Mouse (Mus musculus): Measurements from ENCODE around the gene Gm1043.

Gm1043 gene

DNA sequence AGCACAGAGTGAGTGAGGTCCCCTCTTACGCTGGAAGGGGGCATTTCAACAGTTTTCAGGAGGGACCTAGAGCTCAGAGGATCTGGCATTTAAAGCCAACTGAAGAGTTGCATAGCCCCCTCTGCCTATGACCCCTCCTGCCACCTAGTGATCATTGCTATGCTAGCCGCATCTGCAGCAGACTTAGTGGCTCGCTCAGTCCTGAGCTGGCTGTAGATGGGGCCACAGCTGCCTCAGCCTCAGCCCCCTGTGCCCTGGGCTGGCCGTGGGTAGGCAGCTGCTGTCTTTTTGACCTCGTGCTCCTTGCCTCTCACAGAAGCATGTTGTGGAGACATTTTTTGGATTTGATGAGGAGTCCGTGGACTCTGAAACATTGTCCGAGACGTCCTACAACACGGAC, 32.0 kb downstream of the Gm1043 start:
- DNase-seq (ENCODE audit: low spot score) = no peak

GRCm38 (mm10) chr5:37118242-37118641, 33.1 kb downstream of the Gm1043 start:
- DNase-seq (ENCODE audit: low spot score) = no peak

GRCm38 (mm10) chr5:37121186-37121680, 36.1 kb downstream of the Gm1043 start:
- DNase-seq (ENCODE audit: low spot score) = no peak

DNA sequence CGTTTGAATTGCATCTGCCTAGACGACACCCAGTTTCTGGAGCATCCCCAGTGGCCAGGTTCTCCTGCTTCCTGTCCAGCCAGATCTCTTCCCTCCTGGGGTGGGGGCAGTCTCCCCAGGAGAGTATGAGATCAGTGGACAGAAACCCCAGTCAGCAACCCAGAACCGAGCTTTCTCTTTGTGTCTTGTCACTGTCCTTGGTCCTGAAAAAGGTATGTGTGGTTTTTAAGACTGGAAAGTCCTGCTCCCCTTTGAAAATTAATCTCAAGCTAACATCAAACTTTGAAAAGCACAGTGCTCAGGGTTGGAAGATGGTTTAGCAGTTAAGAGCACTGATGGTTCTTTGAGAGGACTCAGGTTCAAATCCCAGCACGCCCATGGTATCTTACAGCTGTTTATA, 46.7 kb downstream of the Gm1043 start:
- peak; percentile 54 for DNase-seq (ENCODE audit: low spot score)

DNA sequence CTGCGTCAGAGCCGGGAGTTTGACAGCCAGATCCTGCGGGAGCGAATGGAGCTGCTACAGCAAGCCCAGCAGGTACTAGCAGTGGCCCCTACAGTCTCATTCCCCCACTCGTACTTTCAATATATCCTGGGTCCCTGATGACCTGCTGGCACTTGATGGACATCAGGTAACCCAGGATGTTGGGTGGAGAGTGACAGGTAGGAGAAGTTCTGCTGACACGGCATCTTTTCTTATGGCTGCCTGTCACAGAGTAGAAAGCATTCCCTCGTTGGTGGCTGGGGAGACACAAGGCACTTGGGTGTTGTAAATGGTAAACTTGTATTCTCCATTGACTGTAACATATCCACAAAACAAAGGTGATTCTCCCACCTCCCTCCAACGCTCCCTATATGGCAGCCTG, 56.6 kb downstream of the Gm1043 start:
- DNase-seq (ENCODE audit: low spot score) = no peak

GRCm38 (mm10) chr5:37147536-37147935, 62.4 kb downstream of the Gm1043 start:
- peak; percentile 11 for DNase-seq (ENCODE audit: low spot score)

DNA sequence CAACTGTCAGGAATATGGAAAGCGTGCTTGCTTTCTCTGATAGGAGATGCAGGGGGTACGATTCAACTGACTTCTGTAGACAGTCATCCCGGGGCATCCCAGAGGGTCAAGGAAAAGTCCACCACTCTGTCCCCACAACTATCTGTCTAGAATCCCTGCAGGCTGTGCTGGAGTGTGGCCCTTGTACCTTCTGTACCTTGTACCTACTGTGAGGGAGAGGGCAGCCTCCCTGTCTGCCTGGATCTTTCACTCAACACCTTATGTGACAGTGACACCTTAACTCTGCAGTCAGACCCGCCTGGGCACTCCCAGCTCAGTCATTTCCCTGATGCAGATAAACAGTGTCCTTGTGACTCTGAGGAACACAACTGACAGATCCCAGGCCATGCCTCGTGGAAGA, 65.5 kb downstream of the Gm1043 start:
- no peak for DNase-seq (ENCODE audit: low spot score)

DNA sequence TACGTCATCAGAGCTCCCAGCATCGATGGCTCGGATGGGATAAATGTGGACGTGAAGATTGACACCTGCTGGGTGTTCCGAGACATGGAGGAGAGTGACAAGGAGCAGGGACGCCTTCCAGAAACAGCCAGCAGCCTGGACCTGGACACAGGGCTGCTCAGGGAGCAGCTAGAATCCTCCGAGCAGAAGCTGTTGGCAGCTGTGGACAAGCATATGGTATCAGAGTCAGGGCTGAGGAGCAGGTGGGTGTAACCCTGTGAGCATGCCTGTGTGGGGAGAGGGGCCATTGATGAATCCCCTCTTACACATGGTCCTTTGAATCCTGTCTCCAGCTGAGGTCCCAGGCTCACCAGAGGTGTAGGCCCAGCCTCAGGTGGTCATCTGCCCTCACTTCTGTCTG, 69.3 kb downstream of the Gm1043 start:
- DNase-seq (ENCODE audit: low spot score) = no peak

DNA sequence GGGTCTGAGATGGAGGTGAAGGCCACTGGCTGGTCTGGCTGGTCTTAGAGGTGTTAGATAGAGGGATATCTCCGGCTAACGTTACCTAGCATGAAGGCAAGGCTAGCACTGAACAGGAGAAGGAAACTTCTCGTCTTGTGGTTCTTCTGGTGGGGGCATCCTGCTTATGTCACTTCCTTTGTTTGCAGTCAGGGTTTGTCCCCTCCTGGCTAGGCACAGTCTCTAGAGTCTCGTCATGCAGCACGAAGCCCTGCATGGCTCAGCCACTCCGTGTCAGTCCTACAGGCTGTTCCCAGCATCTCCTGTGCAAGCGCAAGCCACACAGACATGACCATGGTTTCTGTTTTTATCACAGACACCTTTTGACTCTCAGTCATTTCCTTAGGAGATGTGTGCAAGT, 73.2 kb downstream of the Gm1043 start:
- no peak for DNase-seq (ENCODE audit: low spot score)

DNA sequence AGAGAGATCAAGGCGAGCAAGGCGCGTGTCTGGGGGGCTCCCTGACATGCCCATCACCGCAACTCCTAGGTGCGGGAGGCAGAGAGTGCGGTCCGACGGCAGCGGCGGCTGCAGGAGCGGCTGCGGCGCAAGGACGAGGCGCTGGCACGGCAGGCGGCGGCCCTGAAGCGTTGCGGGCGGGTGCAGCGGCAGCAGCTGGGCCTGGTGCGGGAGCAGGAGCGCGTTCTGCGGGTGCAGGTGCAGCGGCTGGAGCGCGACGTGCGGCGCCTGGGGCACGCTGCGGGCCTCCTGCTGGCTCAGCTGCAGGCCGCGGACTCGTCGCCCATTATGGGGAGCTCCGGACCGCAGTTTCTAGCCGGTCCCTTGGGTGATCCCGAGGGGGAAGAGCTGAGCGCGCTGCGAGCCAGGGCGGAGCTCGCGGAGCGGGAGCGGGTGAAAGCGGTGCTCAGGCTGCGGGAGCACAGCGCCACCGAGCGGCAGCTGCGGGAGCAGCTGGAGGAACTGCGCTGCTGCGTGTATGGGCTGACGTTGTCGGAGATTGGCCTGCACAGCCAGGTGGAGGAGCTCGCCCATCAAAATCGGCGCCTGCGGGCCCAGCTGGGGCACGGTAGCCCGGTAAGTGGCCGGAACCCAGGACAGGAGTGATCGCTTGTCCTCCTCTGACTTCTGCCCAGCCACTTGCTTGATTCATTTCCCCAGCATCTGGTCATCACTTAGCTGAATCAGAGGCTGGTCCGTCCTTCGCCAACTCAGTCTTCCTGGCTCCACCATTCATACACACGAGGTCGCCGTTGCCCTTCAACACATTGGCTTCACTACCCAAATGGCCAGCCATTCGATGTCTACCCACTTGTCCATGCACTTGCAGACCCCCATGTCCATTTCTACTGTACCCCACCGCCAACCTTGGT, 78.0 kb downstream of the Gm1043 start:
- no peak for DNase-seq (ENCODE audit: low spot score)

DNA sequence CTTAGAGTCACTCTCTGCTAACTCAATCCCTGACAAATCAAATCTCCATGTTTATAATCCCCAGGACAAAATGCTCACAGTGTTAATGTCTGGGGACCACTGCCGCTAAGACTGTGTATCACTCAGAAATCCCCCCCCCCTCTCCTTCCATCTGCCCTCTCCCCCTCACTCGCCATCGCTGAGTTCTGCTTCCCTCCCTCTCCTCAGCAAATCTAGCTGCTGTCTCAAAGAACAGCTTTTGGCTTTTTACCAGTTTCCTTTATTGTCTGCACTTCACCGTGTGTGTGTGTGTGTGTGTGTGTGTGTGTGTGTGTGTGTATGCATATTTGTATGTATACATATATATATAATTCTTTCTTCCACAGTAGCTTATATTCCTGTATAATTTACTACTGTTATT, 91.3 kb downstream of the Gm1043 start:
- no peak for DNase-seq (ENCODE audit: low spot score)

DNA sequence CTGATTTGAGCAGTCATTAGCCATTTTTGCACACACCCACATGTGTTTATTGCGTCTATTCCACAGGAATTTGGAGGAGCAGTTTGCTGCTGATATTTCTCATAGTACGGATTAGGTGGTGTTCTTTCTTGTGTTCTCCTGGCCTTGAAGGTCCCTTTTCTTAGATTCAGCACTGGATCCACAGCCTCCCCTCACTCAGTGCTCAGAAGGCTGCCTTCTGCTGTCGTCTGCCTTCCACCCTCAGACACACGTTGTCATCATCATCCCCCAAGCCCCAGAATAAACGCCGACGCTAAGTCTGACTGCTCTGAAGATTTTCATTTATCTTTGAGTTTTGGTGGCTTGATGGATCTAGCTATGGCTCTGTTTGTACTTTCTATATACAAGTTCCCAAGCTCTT, 91.9 kb downstream of the Gm1043 start:
- no peak for DNase-seq (ENCODE audit: low spot score)

GRCm38 (mm10) chr5:37178811-37179210, 93.6 kb downstream of the Gm1043 start:
- no peak for DNase-seq (ENCODE audit: low spot score)

DNA sequence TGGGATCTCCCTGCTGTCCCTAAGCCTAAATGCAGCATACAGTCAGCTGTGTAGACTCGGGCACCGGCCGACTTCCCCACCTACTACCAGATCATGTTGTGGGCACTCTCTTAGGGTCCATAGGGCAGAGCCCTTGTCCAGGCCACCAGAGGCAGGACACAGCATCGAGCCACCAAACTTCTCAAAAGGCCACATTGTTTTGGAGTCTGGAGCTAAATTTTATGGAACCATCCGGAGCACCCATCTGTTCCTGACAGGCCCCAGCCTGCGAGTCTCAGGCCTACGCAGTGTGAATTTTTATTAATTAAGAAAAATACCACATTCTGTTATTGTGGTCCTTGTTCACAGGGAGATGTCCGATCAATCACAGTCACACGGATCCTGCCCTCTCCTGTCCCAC, 94.7 kb downstream of the Gm1043 start:
- DNase-seq (ENCODE audit: low spot score) = no peak

DNA sequence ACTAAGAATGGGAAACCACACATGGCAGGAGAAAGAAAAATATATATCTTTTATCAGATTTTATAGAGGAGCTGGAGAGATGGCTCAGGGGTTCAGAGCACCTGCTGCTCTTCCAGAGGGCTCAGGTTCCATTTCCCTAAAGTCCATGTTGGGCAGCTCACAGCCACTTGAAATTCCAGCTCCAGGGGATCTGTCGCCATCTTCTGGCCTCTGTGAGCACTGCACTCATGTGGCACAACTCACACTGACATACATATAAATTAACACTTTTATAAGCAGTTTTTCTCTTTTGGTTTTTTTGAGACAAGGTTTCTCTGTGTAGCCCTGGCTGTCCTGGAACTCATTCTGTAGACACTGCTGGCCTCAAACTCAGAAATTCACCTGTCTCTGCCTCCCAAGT, 95.5 kb downstream of the Gm1043 start:
- DNase-seq (ENCODE audit: low spot score) = no peak

DNA sequence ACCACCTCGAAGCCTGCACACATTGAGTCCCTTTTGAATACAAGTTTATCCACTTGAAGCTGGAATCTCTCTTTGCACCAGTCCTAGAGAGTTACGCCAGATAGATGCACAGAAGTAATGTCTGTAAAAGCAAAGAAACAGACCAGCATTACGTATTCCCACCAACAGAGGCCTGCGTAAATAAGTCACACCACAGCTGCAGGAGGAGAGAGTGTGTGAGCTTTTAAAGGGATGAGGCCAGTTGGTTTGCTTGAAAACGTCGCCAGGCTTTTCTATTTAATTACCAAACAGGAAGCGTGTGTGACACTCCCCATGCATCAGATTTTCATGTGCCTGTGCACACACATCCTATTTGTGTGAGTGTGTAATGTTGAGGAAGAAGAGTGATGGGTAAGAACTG, 99.4 kb downstream of the Gm1043 start:
- DNase-seq (ENCODE audit: low spot score) = no peak

DNA sequence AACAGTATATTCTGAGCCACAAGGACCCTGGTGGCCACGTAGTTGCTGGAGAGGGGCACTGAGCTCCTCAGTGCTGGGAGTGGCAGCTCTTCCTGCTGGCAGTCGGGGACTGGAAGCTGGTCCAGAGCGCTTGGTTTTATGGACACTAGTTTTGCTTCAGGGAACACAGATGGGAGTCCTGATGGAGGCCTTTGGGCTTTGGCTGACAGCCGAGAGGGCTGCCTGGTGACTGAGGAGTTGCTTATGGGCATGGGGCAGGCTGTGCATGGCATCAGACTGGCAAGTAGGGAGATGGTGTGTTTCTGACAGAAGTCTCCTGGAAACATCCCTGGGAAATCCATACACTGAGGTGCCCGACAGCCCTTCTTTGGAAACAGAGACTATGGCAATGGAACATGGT, 105.2 kb downstream of the Gm1043 start:
- DNase-seq (ENCODE audit: low spot score) = no peak

DNA sequence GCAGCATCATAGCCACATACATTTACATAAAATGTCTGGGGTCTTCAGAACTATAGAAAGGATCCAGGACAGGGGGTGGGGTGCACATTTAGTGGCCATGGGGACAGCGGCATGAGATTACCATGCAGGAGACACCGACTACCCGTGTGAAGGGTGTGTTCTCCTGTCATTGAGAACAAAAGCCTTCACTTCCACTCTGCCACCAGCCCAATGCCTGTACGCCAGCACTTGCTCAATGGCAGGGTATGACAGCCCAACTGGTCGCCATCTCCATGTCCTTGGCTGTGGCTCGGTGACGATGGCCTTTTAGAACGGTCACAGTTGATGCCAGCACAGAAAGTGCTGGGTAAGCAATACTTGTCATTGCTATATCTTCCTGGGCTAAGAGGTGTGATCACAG, 111.0 kb downstream of the Gm1043 start:
- DNase-seq (ENCODE audit: low spot score) = no peak

GRCm38 (mm10) chr5:37196666-37197250, 111.6 kb downstream of the Gm1043 start:
- DNase-seq (ENCODE audit: low spot score) = peak; percentile 45

DNA sequence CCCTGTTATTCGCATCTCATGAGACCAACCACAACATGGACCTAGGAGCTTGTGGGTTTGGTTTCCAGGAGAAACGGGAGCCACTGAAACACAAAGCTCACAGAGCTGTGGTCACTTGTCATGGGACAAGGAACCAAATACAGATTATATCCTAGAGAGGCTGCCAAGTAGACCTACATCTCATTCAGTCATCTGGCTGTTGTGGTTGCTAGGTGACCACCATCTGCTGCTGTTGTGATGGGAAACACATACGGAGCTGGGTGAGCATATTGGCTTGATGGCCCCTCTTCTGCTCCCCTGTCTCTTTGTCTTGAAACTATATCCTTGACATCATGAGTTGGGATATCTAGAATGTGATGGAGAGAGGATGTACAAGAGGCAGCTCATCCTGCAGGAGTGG, 112.3 kb downstream of the Gm1043 start:
- DNase-seq (ENCODE audit: low spot score) = no peak

GRCm38 (mm10) chr5:37198011-37198688, 113.0 kb downstream of the Gm1043 start:
- peak; percentile 37 for DNase-seq (ENCODE audit: low spot score)

- peak; percentile 30 for DNase-seq (ENCODE audit: low spot score)
These were observed 117.1 kb downstream of the Gm1043 start for GRCm38 (mm10) chr5:37202285-37202684.

DNA sequence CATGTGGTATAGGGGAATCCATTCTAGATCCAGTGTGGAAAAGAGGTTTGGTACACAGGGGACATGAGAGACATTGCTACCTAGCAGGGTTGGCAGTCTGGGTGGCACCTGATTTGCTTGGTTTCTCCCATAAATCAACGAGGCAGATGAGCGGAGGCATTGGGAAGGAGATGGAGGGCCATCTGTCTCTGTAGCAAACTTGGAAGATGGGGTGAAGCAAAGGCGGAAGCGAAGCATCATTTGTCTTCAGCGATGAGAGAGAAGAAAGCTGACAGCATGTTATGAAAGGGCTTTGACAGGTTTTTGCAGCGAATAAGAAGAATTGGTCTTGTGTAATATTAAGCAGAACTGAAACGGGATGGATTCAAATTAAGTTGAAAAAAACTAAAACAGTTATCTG, 119.7 kb downstream of the Gm1043 start:
- no peak for DNase-seq (ENCODE audit: low spot score)
